Comparison of ENCODE assay signal across 28 mouse cellular contexts in genomic region chr8:46490250-46490649, GRCm38 (mm10). TPM values are rescaled to one million over a fixed set of nuclear protein-coding genes. Genes with fewer than 3 reads are reported as not detected.
DNase-seq lines count a peak whose midpoint lies in the region; ATAC-seq and TF ChIP-seq lines count a peak whose summit lies in the region.
"Had no signal": no experiment of that assay in that cellular context is flagged by ENCODE, and none has a peak within 500 bp of the region (broad histone marks: within the 10 kb centered on the region; RNA-seq: fewer than 3 reads in every experiment).

No protein-coding gene starts in this region.

- WGBS in heart, embryonic 10.5 days: 91% methylated on average over 8 of the region's 8 CpGs
- WGBS in kidney, embryonic 15.5 days: 95% methylated on average over 8 of the region's 8 CpGs
- WGBS in liver, embryonic 12.5 days (ENCODE audit: insufficient replicate concordance): 86% methylated on average over 8 of the region's 8 CpGs
- WGBS in liver, embryonic 11.5 days: 90% methylated on average over 8 of the region's 8 CpGs
- 64% methylated on average over 8 of the region's 8 CpGs for WGBS in stomach, postnatal 0 days

- no peak overlapping the region for H3K27ac ChIP-seq in heart, embryonic 10.5 days
- no peak overlapping the region for H3K27ac ChIP-seq in kidney, embryonic 15.5 days
- 0 out of 2 replicates have a peak overlapping the region, but pooled peaks have one; percentile 47 for H3K27ac ChIP-seq in liver, embryonic 12.5 days
- H3K27ac ChIP-seq in liver, embryonic 11.5 days (ENCODE audit: low read depth, low read length): no peak overlapping the region
- H3K27ac ChIP-seq in stomach, postnatal 0 days (replicated peaks): 0 out of 2 replicates have a peak overlapping the region, but pooled peaks have one; percentile 24
- H3K27ac ChIP-seq: embryonic facial prominence, embryonic 12.5 days; forebrain, embryonic 15.5 days; hindbrain, embryonic 13.5 days; limb, embryonic 13.5 days; midbrain, embryonic 10.5 days; midbrain, embryonic 15.5 days; neural tube, embryonic 15.5 days; stomach, embryonic 15.5 days had no signal

- H3K4me1 ChIP-seq in heart, embryonic 10.5 days: peaks cover 19% of the 10 kb centered on the region
- peaks cover 6% of the 10 kb centered on the region; the same call in 1 of the 2 replicates for H3K4me1 ChIP-seq in kidney, embryonic 15.5 days
- peaks cover 69% of the 10 kb centered on the region for H3K4me1 ChIP-seq in liver, embryonic 12.5 days
- peaks cover 17% of the 10 kb centered on the region for H3K4me1 ChIP-seq in liver, embryonic 11.5 days (replicated peaks; ENCODE audit: control insufficient read depth, insufficient read depth, low read length)
- H3K4me1 ChIP-seq in stomach, postnatal 0 days (replicated peaks; ENCODE audit: control insufficient read depth, insufficient read depth): no peaks in the 10 kb centered on the region

- DNase-seq in heart, adult 11 months: peak; percentile 35
- no peak for DNase-seq in heart, embryonic 10.5 days (ENCODE audit: low spot score)
- DNase-seq in kidney, adult 18-20 months: peak; percentile 38
- no peak for DNase-seq in liver, embryonic 11.5 days (ENCODE audit: low spot score)
- DNase-seq in stomach, postnatal 0 days (ENCODE audit: low spot score): no peak
- no peak for DNase-seq in testis, postnatal 10 days (ENCODE audit: low spot score)
- DNase-seq: cerebellum, adult 8-10 months; cerebellum, postnatal 36 days; embryo, embryonic 11 days; lung, embryonic 14.5 days; lung, postnatal 14 days; retina, postnatal 1 day; right cerebral cortex, postnatal 14 days; thymus, adult 2 months; thymus, postnatal 36 days had no signal

- no peaks in the 10 kb centered on the region for H3K9me3 ChIP-seq in heart, embryonic 10.5 days
- no peaks in the 10 kb centered on the region for H3K9me3 ChIP-seq in kidney, embryonic 15.5 days (replicated peaks)
- no peaks in the 10 kb centered on the region for H3K9me3 ChIP-seq in liver, embryonic 12.5 days (replicated peaks)
- H3K9me3 ChIP-seq in liver, embryonic 11.5 days (ENCODE audit: control insufficient read depth, low read length): no peaks in the 10 kb centered on the region
- no peaks in the 10 kb centered on the region for H3K9me3 ChIP-seq in stomach, postnatal 0 days (ENCODE audit: control insufficient read depth, low read length)
- H3K9me3 ChIP-seq: embryonic facial prominence, embryonic 12.5 days; forebrain, embryonic 15.5 days; G1E; hindbrain, embryonic 13.5 days; limb, embryonic 13.5 days; midbrain, embryonic 10.5 days; midbrain, embryonic 15.5 days; neural tube, embryonic 15.5 days; stomach, embryonic 15.5 days had no signal

- no peaks in the 10 kb centered on the region; the same call in 1 of the 2 replicates for H3K36me3 ChIP-seq in heart, embryonic 10.5 days
- no peaks in the 10 kb centered on the region for H3K36me3 ChIP-seq in kidney, embryonic 15.5 days
- peaks cover 23% of the 10 kb centered on the region for H3K36me3 ChIP-seq in liver, embryonic 12.5 days
- H3K36me3 ChIP-seq in liver, embryonic 11.5 days (ENCODE audit: control insufficient read depth, insufficient read depth, low read length): no peaks in the 10 kb centered on the region
- no peaks in the 10 kb centered on the region for H3K36me3 ChIP-seq in stomach, postnatal 0 days (ENCODE audit: control insufficient read depth, insufficient read depth, low read length)
- H3K36me3 ChIP-seq: embryonic facial prominence, embryonic 12.5 days; forebrain, embryonic 15.5 days; hindbrain, embryonic 13.5 days; limb, embryonic 13.5 days; midbrain, embryonic 10.5 days; midbrain, embryonic 15.5 days; neural tube, embryonic 15.5 days had no signal

- H3K4me2 ChIP-seq in kidney, embryonic 15.5 days: no peak overlapping the region
- peak overlapping the region; percentile 45; the same call in 1 of the 2 replicates for H3K4me2 ChIP-seq in liver, embryonic 12.5 days
- H3K4me2 ChIP-seq in liver, embryonic 11.5 days: no peak overlapping the region
- no peak overlapping the region for H3K4me2 ChIP-seq in stomach, postnatal 0 days (replicated peaks; ENCODE audit: low read depth)
- H3K4me2 ChIP-seq: embryonic facial prominence, embryonic 12.5 days; forebrain, embryonic 15.5 days; hindbrain, embryonic 13.5 days; limb, embryonic 13.5 days; lung, embryonic 14.5 days; midbrain, embryonic 15.5 days; neural tube, embryonic 15.5 days; stomach, embryonic 15.5 days had no signal

- no peak for ATAC-seq in kidney, embryonic 15.5 days (replicated peaks; ENCODE audit: low FRiP score)
- ATAC-seq in liver, embryonic 12.5 days: no peak
- no peak for ATAC-seq in liver, embryonic 11.5 days (replicated peaks; ENCODE audit: low FRiP score)
- ATAC-seq in stomach, postnatal 0 days (ENCODE audit: low FRiP score, low TSS enrichment): no peak
- ATAC-seq: forebrain, embryonic 15.5 days; inflammation-experienced regulatory T-cells, adult 6 months; midbrain, embryonic 15.5 days had no signal

- H3K9ac ChIP-seq in kidney, embryonic 15.5 days: no peak overlapping the region
- H3K9ac ChIP-seq in liver, embryonic 12.5 days: no peak overlapping the region
- no peak overlapping the region for H3K9ac ChIP-seq in liver, embryonic 11.5 days (ENCODE audit: low read depth, low read length)
- H3K9ac ChIP-seq in stomach, postnatal 0 days (ENCODE audit: low read length): no peak overlapping the region
- H3K9ac ChIP-seq: embryonic facial prominence, embryonic 12.5 days; forebrain, embryonic 15.5 days; heart, embryonic 12.5 days; hindbrain, embryonic 13.5 days; limb, embryonic 13.5 days; lung, embryonic 14.5 days; midbrain, embryonic 15.5 days; neural tube, embryonic 15.5 days; stomach, embryonic 15.5 days had no signal

- no peak for TF ChIP-seq CTCF in stomach, postnatal 0 days (IDR thresholded peaks at IDR 0.05; ENCODE audit: low read depth)

- no peak overlapping the region for H3K4me3 ChIP-seq in heart, embryonic 10.5 days
- no peak overlapping the region for H3K4me3 ChIP-seq in kidney, embryonic 15.5 days (replicated peaks)
- no peak overlapping the region for H3K4me3 ChIP-seq in liver, embryonic 12.5 days
- H3K4me3 ChIP-seq in liver, embryonic 11.5 days (ENCODE audit: low read depth, low read length): no peak overlapping the region
- no peak overlapping the region for H3K4me3 ChIP-seq in stomach, postnatal 0 days (ENCODE audit: low read depth, low read length)
- H3K4me3 ChIP-seq: embryonic facial prominence, embryonic 12.5 days; forebrain, embryonic 15.5 days; heart, embryonic 12.5 days; hindbrain, embryonic 13.5 days; limb, embryonic 13.5 days; midbrain, embryonic 10.5 days; midbrain, embryonic 15.5 days; neural tube, embryonic 15.5 days; stomach, embryonic 15.5 days had no signal

- no peaks in the 10 kb centered on the region for H3K27me3 ChIP-seq in heart, embryonic 10.5 days (ENCODE audit: insufficient read depth, poor library complexity, severe bottlenecking)
- H3K27me3 ChIP-seq in kidney, embryonic 15.5 days: no peaks in the 10 kb centered on the region
- H3K27me3 ChIP-seq in liver, embryonic 12.5 days (replicated peaks): no peaks in the 10 kb centered on the region
- no peaks in the 10 kb centered on the region for H3K27me3 ChIP-seq in liver, embryonic 11.5 days (replicated peaks; ENCODE audit: control insufficient read depth, insufficient read depth, low read length)
- no peaks in the 10 kb centered on the region for H3K27me3 ChIP-seq in stomach, postnatal 0 days (ENCODE audit: control insufficient read depth, insufficient read depth, low read length)
- H3K27me3 ChIP-seq: embryonic facial prominence, embryonic 12.5 days; forebrain, embryonic 15.5 days; heart, embryonic 12.5 days; limb, embryonic 13.5 days; midbrain, embryonic 15.5 days; neural tube, embryonic 15.5 days; stomach, embryonic 15.5 days had no signal

- no peak for TF ChIP-seq EP300 in stomach, postnatal 0 days (optimal IDR thresholded peaks at IDR 0.05)

RNA-seq across cellular contexts. Expression of gene Acsl1, which starts 19.4 kb away (rescaled TPM):
- polyA plus RNA-seq in heart, embryonic 10.5 days (2016; fragmentation: Nextera tagmentation; extraction: Ambion mirVana): 21.2 and 25.9 TPM in 2 replicates
- 18.5 and 18.8 TPM in 2 replicates for polyA plus RNA-seq in kidney, embryonic 15.5 days (2015; fragmentation: Nextera tagmentation; extraction: Ambion mirVana)
- 42.5 and 44.1 TPM in 2 replicates for polyA plus RNA-seq in liver, embryonic 12.5 days (2016; fragmentation: Nextera tagmentation; extraction: Ambion mirVana)
- polyA plus RNA-seq in liver, embryonic 11.5 days (2014; fragmentation: Nextera tagmentation; extraction: Ambion mirVana): 47.3 and 50.7 TPM in 2 replicates
- polyA plus RNA-seq in stomach, postnatal 0 days (2015; fragmentation: Nextera tagmentation; extraction: Ambion mirVana): 47.4 and 47.5 TPM in 2 replicates

Comparison
In these comparisons a context has a peak if more than half of its experiments do, and no peak if none do; other contexts are left out.
1. DNase-seq: peak in heart, adult 11 months (single experiment) and kidney, adult 18-20 months (single experiment); none in heart, embryonic 10.5 days (single experiment), liver, embryonic 11.5 days (single experiment), stomach, postnatal 0 days (single experiment) and testis, postnatal 10 days (single experiment).
2. H3K27ac ChIP-seq: peak in liver, embryonic 12.5 days (single experiment) and stomach, postnatal 0 days (single experiment); none in heart, embryonic 10.5 days (single experiment), kidney, embryonic 15.5 days (single experiment) and liver, embryonic 11.5 days (single experiment).